10 mouse cellular contexts compared by ENCODE assay signal in genomic region chr14:121145698-121146097, GRCm38 (mm10).
DNase-seq lines count a peak whose midpoint lies in the region; ATAC-seq and TF ChIP-seq lines count a peak whose summit lies in the region.
"Had no signal": no experiment of that assay in that cellular context is flagged by ENCODE, and none has a peak within 500 bp of the region (broad histone marks: within the 10 kb centered on the region; RNA-seq: fewer than 3 reads in every experiment).

No protein-coding gene starts in this region.

- H3K27me3 ChIP-seq in hindbrain, postnatal 0 days (ENCODE audit: insufficient read depth, low read length), result no peaks in the 10 kb centered on the region
- H3K27me3 ChIP-seq in hindbrain, embryonic 11.5 days (ENCODE audit: control insufficient read depth, insufficient read depth, low read length), result no peaks in the 10 kb centered on the region
- no peaks in the 10 kb centered on the region for H3K27me3 ChIP-seq in heart, postnatal 0 days (ENCODE audit: control insufficient read depth, insufficient read depth, low read length)
- H3K27me3 ChIP-seq in kidney, embryonic 14.5 days (ENCODE audit: control insufficient read depth, insufficient read depth, low read length), result no peaks in the 10 kb centered on the region
- no peaks in the 10 kb centered on the region for H3K27me3 ChIP-seq in liver, postnatal 0 days (ENCODE audit: insufficient read depth, low read length)

- no peaks in the 10 kb centered on the region for H3K36me3 ChIP-seq in hindbrain, postnatal 0 days (ENCODE audit: insufficient read depth, low read length)
- H3K36me3 ChIP-seq in hindbrain, embryonic 11.5 days (ENCODE audit: control insufficient read depth, insufficient read depth, low read length), result no peaks in the 10 kb centered on the region
- no peaks in the 10 kb centered on the region for H3K36me3 ChIP-seq in heart, postnatal 0 days (replicated peaks; ENCODE audit: control insufficient read depth, insufficient read depth, low read length)
- H3K36me3 ChIP-seq in kidney, embryonic 14.5 days (ENCODE audit: control insufficient read depth, insufficient read depth, low read length), result no peaks in the 10 kb centered on the region
- no peaks in the 10 kb centered on the region for H3K36me3 ChIP-seq in liver, postnatal 0 days (replicated peaks; ENCODE audit: insufficient read depth, low read length)

- no peak for TF ChIP-seq EP300 in heart, postnatal 0 days (IDR thresholded peaks at IDR 0.05; ENCODE audit: low read depth)
- TF ChIP-seq EP300 in liver, postnatal 0 days (IDR thresholded peaks at IDR 0.05; ENCODE audit: low read depth), result no peak

- H3K9me3 ChIP-seq in hindbrain, postnatal 0 days (ENCODE audit: low read length), result no peaks in the 10 kb centered on the region
- H3K9me3 ChIP-seq in hindbrain, embryonic 11.5 days (ENCODE audit: control insufficient read depth, low read length), result no peaks in the 10 kb centered on the region
- no peaks in the 10 kb centered on the region for H3K9me3 ChIP-seq in heart, postnatal 0 days (replicated peaks; ENCODE audit: control insufficient read depth, low read length)
- H3K9me3 ChIP-seq in kidney, embryonic 14.5 days (ENCODE audit: control insufficient read depth, low read length), result no peaks in the 10 kb centered on the region
- no peaks in the 10 kb centered on the region for H3K9me3 ChIP-seq in liver, postnatal 0 days (ENCODE audit: low read length)

- peaks cover 16% of the 10 kb centered on the region for H3K4me1 ChIP-seq in hindbrain, postnatal 0 days (ENCODE audit: insufficient read depth, low read length)
- no peaks in the 10 kb centered on the region for H3K4me1 ChIP-seq in hindbrain, embryonic 11.5 days (replicated peaks; ENCODE audit: control insufficient read depth, insufficient read depth, low read length)
- peaks cover 16% of the 10 kb centered on the region for H3K4me1 ChIP-seq in heart, postnatal 0 days (ENCODE audit: control insufficient read depth, insufficient read depth)
- peaks cover 35% of the 10 kb centered on the region for H3K4me1 ChIP-seq in kidney, embryonic 14.5 days (ENCODE audit: control insufficient read depth, insufficient read depth, low read length)
- peaks cover 19% of the 10 kb centered on the region for H3K4me1 ChIP-seq in liver, postnatal 0 days (ENCODE audit: insufficient read depth)

- DNase-seq in hindbrain, postnatal 0 days (ENCODE audit: low spot score), result peak; percentile 40
- no peak for DNase-seq in hindbrain, embryonic 11.5 days (ENCODE audit: low spot score)
- DNase-seq in heart, postnatal 0 days (ENCODE audit: low spot score), result no peak
- DNase-seq in liver, postnatal 0 days, result peak; percentile 46
- DNase-seq in ovary, postnatal 36 days (ENCODE audit: low spot score), result no peak
- DNase-seq in right cerebral cortex, adult 18-20 months, result no peak
- DNase-seq: embryo, embryonic 11 days; right cerebral cortex, postnatal 14 days had no signal

- TF ChIP-seq CTCF in hindbrain, postnatal 0 days (IDR thresholded peaks at IDR 0.05; ENCODE audit: low read depth), result no peak
- no peak for TF ChIP-seq CTCF in heart, postnatal 0 days (IDR thresholded peaks at IDR 0.05; ENCODE audit: low read depth)
- no peak for TF ChIP-seq CTCF in liver, postnatal 0 days (IDR thresholded peaks at IDR 0.05; ENCODE audit: low read depth)

- H3K4me3 ChIP-seq in hindbrain, postnatal 0 days (ENCODE audit: low read length), result no peak overlapping the region
- H3K4me3 ChIP-seq in hindbrain, embryonic 11.5 days (ENCODE audit: low read depth, low read length), result no peak overlapping the region
- 0 out of 2 replicates have a peak overlapping the region, but pooled peaks have one; percentile 3 for H3K4me3 ChIP-seq in heart, postnatal 0 days (ENCODE audit: low read depth, low read length)
- peak overlapping the region; percentile 0 for H3K4me3 ChIP-seq in kidney, embryonic 14.5 days (ENCODE audit: low read length)
- peak overlapping the region; percentile 30; the same call in 1 of the 2 replicates for H3K4me3 ChIP-seq in liver, postnatal 0 days (ENCODE audit: low read depth, low read length)

- no peak overlapping the region for H3K4me2 ChIP-seq in hindbrain, postnatal 0 days (ENCODE audit: low read depth, low read length)
- no peak overlapping the region for H3K4me2 ChIP-seq in hindbrain, embryonic 11.5 days (replicated peaks; ENCODE audit: low read depth, low read length)
- peak overlapping the region; percentile 30; the same call in 1 of the 2 replicates for H3K4me2 ChIP-seq in heart, postnatal 0 days (ENCODE audit: low read depth, low read length)
- H3K4me2 ChIP-seq in kidney, embryonic 14.5 days (replicated peaks; ENCODE audit: low read depth, low read length), result peak overlapping the region; percentile 11; the same call in 1 of the 2 replicates
- peak overlapping the region; percentile 66 for H3K4me2 ChIP-seq in liver, postnatal 0 days (ENCODE audit: low read depth, low read length)

- H3K27ac ChIP-seq in hindbrain, postnatal 0 days, result no peak overlapping the region
- H3K27ac ChIP-seq in hindbrain, embryonic 11.5 days (ENCODE audit: low read depth, low read length), result no peak overlapping the region
- peak overlapping the region; percentile 23; the same call in 1 of the 2 replicates for H3K27ac ChIP-seq in heart, postnatal 0 days (ENCODE audit: low read depth)
- peak overlapping the region; percentile 61 for H3K27ac ChIP-seq in kidney, embryonic 14.5 days (ENCODE audit: low read depth, low read length)
- peak overlapping the region; percentile 77 for H3K27ac ChIP-seq in liver, postnatal 0 days (ENCODE audit: low read depth)

- WGBS in hindbrain, postnatal 0 days, result 27% methylated on average over 9 of the region's 10 CpGs
- WGBS in hindbrain, embryonic 11.5 days, result 22% methylated on average over 10 of the region's 10 CpGs
- 16% methylated on average over 10 of the region's 10 CpGs for WGBS in heart, postnatal 0 days
- 11% methylated on average over 10 of the region's 10 CpGs for WGBS in kidney, embryonic 14.5 days
- 29% methylated on average over 9 of the region's 10 CpGs for WGBS in liver, postnatal 0 days (ENCODE audit: insufficient replicate concordance)

- H3K9ac ChIP-seq in hindbrain, postnatal 0 days (replicated peaks; ENCODE audit: low read length), result no peak overlapping the region
- no peak overlapping the region for H3K9ac ChIP-seq in hindbrain, embryonic 11.5 days (ENCODE audit: low read depth, low read length)
- H3K9ac ChIP-seq in heart, postnatal 0 days (replicated peaks; ENCODE audit: low read depth, low read length), result no peak overlapping the region
- no peak overlapping the region for H3K9ac ChIP-seq in kidney, embryonic 14.5 days (ENCODE audit: low read depth, low read length)
- peak overlapping the region; percentile 30; the same call in 1 of the 2 replicates for H3K9ac ChIP-seq in liver, postnatal 0 days (replicated peaks)

- ATAC-seq in hindbrain, postnatal 0 days, result no peak
- ATAC-seq in hindbrain, embryonic 11.5 days (ENCODE audit: low FRiP score), result no peak
- peak; percentile 30; the same call in 1 of the 2 replicates for ATAC-seq in heart, postnatal 0 days (ENCODE audit: insufficient read depth, low read depth)
- ATAC-seq in kidney, embryonic 14.5 days (ENCODE audit: low FRiP score, low TSS enrichment), result peak; percentile 66
- peak; percentile 85 for ATAC-seq in liver, postnatal 0 days
- ATAC-seq in activated CD4-positive, CD25-positive, alpha-beta regulatory T cell, adult 4 months, result no peak

Comparison
In these comparisons a context has a peak if more than half of its experiments do, and no peak if none do; other contexts are left out.
1. DNase-seq: peak in hindbrain, postnatal 0 days (single experiment) and liver, postnatal 0 days (single experiment); none in hindbrain, embryonic 11.5 days (single experiment), heart, postnatal 0 days (single experiment), ovary, postnatal 36 days (single experiment) and right cerebral cortex, adult 18-20 months (single experiment).
2. ATAC-seq: peak in heart, postnatal 0 days (single experiment), kidney, embryonic 14.5 days (single experiment) and liver, postnatal 0 days (single experiment); none in hindbrain, postnatal 0 days (single experiment), hindbrain, embryonic 11.5 days (single experiment) and activated CD4-positive, CD25-positive, alpha-beta regulatory T cell, adult 4 months (single experiment).
3. H3K27ac ChIP-seq: peak in heart, postnatal 0 days (single experiment), kidney, embryonic 14.5 days (single experiment) and liver, postnatal 0 days (single experiment); none in hindbrain, postnatal 0 days (single experiment) and hindbrain, embryonic 11.5 days (single experiment).
4. H3K4me2 ChIP-seq: peak in heart, postnatal 0 days (single experiment), kidney, embryonic 14.5 days (single experiment) and liver, postnatal 0 days (single experiment); none in hindbrain, postnatal 0 days (single experiment) and hindbrain, embryonic 11.5 days (single experiment).
5. H3K4me3 ChIP-seq: peak in heart, postnatal 0 days (single experiment), kidney, embryonic 14.5 days (single experiment) and liver, postnatal 0 days (single experiment); none in hindbrain, postnatal 0 days (single experiment) and hindbrain, embryonic 11.5 days (single experiment).